Mouse (Mus musculus): ENCODE measurements around the gene Gm49322. TPM values are rescaled to one million over a fixed set of nuclear protein-coding genes. Genes with fewer than 3 reads are reported as not detected.
A peak's percentile ranks its signal among the peaks of the same experiment; 100 is the strongest.
"Not testable (repeated sequence)": the region's sequence is repeated elsewhere in the genome, so short reads cannot be mapped to it uniquely, and the experiment has no call there.

Gene Gm49322
- total RNA-seq, 2 experiments from 2014 or later: 0.79 to 1.2 TPM

DNA sequence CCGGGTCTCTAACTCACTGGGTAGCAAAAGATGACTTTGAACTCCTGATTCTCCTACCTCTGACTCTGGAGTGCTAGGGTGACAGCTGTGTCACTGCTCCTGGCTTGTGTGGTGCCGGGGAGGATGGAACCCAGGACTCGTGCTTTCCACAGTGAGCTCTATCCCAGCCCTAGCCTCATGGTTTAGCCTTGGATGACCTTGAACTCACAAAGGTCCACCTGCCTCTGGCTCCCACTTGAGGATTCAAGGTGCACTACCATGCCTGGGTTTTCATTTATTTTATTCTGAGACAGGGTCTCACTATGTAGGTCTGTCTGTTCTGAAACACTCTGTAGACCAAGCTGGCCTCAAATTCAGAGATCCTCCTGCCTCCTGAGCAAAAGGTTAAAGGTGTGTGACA lies 8.0 kb downstream of the Gm49322 start:
- no peak for DNase-seq

DNA sequence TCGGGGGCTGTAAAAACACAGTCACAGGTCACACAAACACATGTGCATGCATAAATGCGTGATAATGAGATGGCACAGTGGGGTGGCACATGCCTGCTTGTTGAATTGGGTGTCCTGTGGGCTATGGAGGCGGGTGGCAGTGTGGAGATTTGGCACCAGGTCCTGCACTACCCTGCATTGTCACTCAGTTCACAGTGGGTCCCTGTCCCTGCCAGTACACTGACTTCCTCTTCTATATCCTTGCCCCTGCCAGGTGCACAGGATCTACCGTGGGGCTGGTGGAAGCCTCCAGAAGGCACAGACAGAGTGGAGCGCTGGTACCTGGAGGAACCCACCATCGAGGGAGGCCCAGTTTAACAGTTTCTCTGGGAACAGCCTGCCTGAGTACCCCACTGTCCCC lies 8.5 kb downstream of the Gm49322 start:
- DNase-seq: no peak

- DNase-seq: peak; percentile 54
Measured at GRCm38 (mm10) chr10:80618181-80618580, 12.4 kb downstream of the Gm49322 start.

- no peak for DNase-seq
Measured at GRCm38 (mm10) chr10:80619465-80620244, 13.8 kb downstream of the Gm49322 start.

- DNase-seq: no peak
Measured at GRCm38 (mm10) chr10:80620365-80620764, 14.5 kb downstream of the Gm49322 start.

DNA sequence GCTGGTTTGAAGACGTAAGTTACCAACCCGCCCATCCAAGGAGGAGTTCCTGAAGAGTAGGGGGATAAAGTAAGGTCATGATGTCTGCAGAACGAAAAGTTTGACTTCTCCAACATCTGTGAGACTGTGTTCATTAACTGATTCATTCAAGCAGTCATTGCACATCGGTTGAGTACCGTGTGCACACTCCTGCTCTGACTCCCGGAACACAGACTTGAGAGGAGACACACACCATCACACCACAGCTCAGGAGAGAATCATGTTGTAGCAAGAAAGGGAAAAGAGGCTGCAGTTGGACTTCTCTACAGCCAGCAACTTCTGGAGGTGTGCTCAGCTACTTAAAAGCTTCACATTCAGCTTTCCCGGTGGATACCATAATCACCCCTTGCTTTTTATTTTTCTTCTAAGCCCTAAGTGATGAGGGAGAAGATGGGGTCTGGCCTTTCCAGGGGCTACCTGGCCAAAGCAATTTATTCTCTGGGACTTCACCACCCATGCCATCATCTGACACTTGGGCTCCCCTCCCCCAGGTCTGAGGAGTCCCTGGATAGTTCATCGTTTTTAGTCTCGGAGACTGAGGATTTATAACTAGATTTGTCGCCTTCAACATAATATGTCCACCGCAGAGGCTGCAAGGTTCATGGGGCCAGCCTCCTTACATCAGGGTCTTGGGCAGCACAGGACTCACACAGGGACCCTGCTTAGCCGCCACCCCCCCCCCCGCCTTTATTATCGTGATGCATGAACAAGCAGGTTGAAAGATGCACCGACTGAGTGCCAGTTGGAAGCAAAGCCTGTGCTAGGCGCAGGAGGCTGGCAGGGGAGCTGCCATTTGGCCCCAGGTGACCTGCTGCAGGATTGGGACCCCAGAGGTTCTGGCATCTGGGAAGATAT lies 15.2 kb downstream of the Gm49322 start:
- DNase-seq: no peak

DNA sequence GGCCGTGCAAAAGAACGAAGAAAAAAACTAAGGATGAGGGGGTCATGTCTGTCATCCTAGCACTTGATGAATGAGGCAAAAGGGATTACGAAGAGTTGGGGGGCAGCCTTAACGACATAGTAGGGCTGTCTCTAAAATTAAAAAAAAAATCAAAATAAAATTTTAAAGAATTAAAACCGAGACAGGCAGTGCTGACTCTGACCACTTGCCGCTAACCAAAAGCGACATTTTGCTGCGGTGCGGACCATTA lies 15.8 kb downstream of the Gm49322 start:
- no peak for DNase-seq

GRCm38 (mm10) chr10:80621940-80622660 lies 16.3 kb downstream of the Gm49322 start:
- DNase-seq: peak; percentile 99

DNA sequence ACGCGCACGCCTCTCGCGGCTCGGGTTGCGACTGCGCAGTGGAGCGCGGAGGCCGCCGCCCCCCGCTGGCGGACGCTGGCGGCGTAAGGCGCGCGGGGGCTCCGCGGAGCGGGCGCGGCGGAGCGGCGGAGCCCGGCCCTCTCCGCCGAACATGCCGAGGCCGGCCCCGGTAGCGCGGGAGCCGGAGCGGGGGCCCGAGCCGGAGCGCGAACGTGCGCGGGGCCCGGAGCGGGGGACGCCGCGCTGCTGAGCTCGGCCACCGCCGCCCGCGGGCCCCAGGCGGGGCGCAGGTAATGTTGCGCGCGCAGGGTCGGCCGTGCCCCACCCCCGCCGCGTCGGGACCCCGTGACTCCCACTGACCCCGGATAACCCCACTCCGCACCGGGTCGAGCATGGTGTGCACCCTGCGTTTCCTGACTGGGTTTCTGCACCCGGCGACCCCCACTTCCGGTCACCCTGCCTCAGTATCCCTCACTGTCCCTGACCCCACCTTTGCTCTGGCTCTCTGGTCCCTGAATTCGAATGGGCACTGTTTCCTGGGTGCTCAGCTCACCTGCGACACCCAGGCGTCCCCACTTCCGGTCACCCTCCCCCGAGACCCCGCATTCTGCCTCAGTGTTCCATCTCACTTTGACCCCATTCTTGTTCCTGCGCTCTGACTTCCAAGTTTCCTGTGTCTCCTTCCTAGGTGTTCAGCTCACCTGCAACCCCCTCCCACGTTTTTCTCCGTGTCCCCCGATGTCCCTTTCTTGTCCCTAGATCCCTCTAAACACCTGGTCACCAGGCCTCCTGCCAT lies 17.0 kb downstream of the Gm49322 start, which contains the start of gene Csnk1g2:
Gene Csnk1g2, plus strand, starts transcription at position 178 of the 796 bp plus-strand sequence.
- DNase-seq: peak; percentile 72

GRCm38 (mm10) chr10:80623457-80624191 lies 17.8 kb downstream of the Gm49322 start:
- peak; percentile 70 for DNase-seq

- no peak for DNase-seq
Measured at GRCm38 (mm10) chr10:80625764-80626163, 19.9 kb downstream of the Gm49322 start.

DNA sequence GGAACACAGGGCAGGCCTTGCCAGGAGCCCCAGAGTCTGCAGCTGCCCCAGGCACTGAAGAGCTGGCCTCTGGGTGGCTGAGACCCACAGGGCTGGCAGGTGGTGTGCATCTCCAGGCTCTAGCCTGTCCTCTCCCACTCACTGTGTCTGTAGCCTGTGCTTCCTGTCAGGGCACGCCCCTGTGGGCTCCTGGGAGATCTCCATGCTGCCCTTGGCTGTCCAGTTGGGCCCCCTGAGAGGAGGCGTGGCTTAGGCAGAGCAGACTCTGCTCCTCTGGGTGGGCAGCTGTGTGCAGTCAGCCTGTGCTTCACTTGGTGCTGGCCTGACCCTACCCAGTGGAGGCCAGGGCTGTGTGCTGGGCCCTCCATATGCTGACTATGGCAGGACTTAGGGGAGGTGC lies 21.9 kb downstream of the Gm49322 start:
- peak; percentile 73 for DNase-seq

DNA sequence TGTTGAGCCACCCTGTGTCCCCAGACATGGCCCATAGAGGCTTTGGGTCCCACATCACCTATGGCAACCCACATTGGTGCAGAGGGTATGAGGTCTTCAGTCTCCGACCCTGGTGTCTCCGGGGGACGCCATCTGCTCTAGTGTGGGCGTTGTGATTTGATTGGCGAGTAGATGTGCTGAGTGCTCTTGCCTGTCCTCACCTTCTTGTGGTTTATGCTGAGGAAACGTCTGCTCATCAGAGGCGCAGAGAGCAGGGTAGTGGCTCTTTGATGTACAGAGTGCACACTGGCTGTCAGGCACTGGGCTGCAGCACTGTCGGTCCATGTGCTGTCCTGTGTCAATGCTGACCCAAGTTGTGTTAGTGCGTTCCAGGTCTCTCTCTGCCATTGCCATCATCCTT lies 23.1 kb downstream of the Gm49322 start:
- no peak for DNase-seq

- DNase-seq: no peak
Measured at GRCm38 (mm10) chr10:80635345-80635744, 29.5 kb downstream of the Gm49322 start.

DNA sequence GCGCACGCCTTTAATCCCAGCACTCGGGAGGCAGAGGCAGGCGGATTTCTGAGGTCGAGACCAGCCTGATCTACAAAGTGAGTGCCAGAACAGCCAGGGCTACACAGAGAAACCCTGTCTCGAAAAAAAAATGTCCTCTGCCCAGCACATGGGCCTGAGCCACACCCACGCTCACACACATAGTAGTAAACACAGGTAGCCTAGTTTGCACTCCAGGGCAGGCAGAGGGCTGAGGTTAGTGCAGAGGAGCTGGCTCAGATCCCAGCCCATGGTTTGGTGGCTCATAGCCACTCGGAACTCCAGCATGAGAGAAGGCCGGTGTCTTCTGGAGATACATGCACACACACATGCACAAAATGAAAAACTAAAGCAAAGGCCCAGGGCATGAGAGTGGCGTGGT lies 41.1 kb downstream of the Gm49322 start:
- DNase-seq: no peak

DNA sequence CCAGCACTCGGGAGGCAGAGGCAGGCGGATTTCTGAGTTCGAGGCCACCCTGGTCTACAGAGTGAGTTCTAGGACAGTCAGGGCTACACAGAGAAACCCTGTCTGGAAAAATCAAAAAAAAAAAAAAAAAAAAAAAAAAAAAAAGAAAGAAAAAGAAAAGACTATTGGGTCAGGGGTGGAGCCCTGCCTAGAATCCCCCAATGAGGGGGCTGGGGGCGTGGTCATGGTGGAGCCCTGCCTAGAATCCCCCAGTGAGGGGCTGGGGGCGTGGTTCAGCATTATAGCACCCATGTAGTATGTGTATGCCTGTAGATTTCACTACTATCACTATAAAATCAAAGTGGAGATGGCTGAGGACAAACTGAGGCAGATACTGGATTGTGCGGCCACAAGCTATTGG lies 44.1 kb downstream of the Gm49322 start:
- not testable (repeated sequence) for DNase-seq

GRCm38 (mm10) chr10:80650392-80650791 lies 44.6 kb downstream of the Gm49322 start:
- no peak for DNase-seq

GRCm38 (mm10) chr10:80653156-80653720 lies 47.4 kb downstream of the Gm49322 start:
- DNase-seq: no peak

- no peak for DNase-seq
Measured at GRCm38 (mm10) chr10:80654866-80655265, 49.0 kb downstream of the Gm49322 start.

- no peak for DNase-seq
Measured at GRCm38 (mm10) chr10:80655406-80656129, 49.7 kb downstream of the Gm49322 start.

All from heart, postnatal 4 days (tissue).